Mouse (Mus musculus): ENCODE results near the gene Rpl11.
"Not testable (repeated sequence)": the region's sequence is repeated elsewhere in the genome, so short reads cannot be mapped to it uniquely, and the experiment has no call there.

Gene Rpl11

DNA sequence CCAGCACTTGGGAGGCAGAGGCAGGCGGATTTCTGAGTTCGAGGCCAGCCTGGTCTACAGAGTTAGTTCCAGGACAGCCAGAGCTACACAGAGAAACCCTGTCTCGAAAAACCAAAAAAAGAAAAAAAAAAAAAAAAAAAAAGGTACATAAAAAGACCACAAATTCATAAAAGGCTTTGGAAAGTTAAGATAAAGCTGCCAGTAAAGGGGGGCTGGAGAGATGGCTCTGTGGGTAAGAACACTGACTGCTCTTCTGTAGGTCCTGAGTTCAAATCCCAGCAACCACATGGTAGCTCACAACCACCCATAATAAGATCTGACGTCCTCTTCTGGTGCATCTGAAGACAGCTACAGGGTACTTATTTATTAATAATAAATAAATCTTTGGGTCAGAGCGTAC, 73.0 kb downstream of the Rpl11 start:
- DNase-seq (ENCODE audit: low read depth, low spot score): not testable (repeated sequence)
